Mouse (Mus musculus) embryonic facial prominence, embryonic 10.5 days (tissue): ENCODE results near the gene Mgst3. TPM values are rescaled to one million over a fixed set of nuclear protein-coding genes. Genes with fewer than 3 reads are reported as not detected.

Experiments used
- DNase-seq: peaks from one replicate; pipeline ENCODE4 v3.0.0-alpha.2; 2017; ENCODE audit warnings: low spot score
- H3K27ac ChIP-seq: fragments of 300-500 bp; sonication (generic); replicated peaks from 2 replicates; pipeline ENCODE4 v1.5.1; 2016; ENCODE audit warnings: mild to moderate bottlenecking
- H3K27me3 ChIP-seq: fragments of 300-500 bp; sonication (generic); replicated peaks from 2 replicates; pipeline ENCODE4 v1.6.1; 2016; ENCODE audit warnings: low read depth, mild to moderate bottlenecking; ENCODE audit not compliant: poor library complexity, severe bottlenecking
- H3K36me3 ChIP-seq: fragments of 300-500 bp; sonication (generic); replicated peaks from 2 replicates; pipeline ENCODE4 v1.6.1; 2016; ENCODE audit warnings: mild to moderate bottlenecking, moderate library complexity
- H3K4me1 ChIP-seq: fragments of 300-500 bp; sonication (generic); 2 replicates; pipeline ENCODE4 v1.6.1; 2016
- H3K4me3 ChIP-seq: fragments of 300-500 bp; sonication (generic); 2 replicates; pipeline ENCODE4 v1.5.1; 2016; ENCODE audit warnings: mild to moderate bottlenecking, moderate library complexity
- H3K9me3 ChIP-seq: fragments of 300-500 bp; sonication (generic); 2 replicates; pipeline ENCODE4 v1.6.1; 2016; ENCODE audit warnings: mild to moderate bottlenecking
- WGBS: fragments of 180-500 bp; shearing (Covaris S2); methylation state at CpG from one replicate; pipeline ENCODE4 v1.1.7; 2016; 5-methylcytosine and 5-hydroxymethylcytosine counted together
- polyA plus RNA-seq: library from polyadenylated mRNA; unstranded; fragments of >200 nt; fragmentation: Nextera tagmentation; extraction: Ambion mirVana; gene quantifications from 2 replicates; pipeline ENCODE4 v1.2.1, GENCODE M21; 2016

Gene Mgst3
- polyA plus RNA-seq, result 52.1 and 53.1 TPM in 2 replicates

DNA sequence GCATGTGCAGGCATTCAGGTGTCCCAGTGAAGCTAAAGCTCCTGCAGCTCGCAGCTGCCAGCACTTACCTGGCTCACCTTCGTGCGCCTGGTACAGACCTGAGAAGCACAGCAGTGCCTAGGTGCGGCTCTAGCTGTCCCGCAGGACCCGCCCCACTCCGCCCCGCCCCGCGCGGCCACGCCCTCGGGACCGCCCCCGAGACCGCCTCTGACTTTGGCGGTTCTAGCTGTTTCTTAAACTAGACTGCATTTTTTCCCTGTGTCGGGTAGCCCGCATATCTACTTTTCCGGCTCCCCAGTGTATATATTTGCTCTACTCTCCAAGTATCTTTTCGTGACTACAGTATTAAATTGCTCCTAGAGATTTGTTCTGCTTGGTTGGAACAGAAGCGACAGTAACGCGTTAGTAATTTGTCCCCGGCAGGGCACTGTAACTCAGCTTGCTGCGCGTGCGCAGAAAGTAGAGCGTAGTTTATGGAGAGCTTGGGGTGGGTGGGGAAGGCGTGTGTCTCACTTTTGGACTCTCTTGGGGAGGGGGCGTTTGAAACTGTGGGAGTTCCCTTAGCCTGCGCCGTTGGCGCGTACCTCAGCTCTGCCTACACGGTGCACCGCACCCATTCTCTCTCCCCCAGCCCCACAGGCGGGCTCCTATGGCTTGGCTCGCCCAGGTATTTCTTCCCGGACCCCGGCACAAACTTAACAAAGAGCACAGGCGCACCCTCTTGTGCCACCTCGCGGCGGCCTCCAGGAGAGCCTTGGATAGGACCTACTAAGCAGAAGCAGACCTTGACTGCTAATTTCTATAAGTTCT is at the start of gene Mgst3:
Gene Mgst3, minus strand, starts transcription at position 159 of the 810 bp plus-strand sequence.
- H3K4me3 ChIP-seq, result peak within 1 kb of the TSS; percentile 69
- WGBS, result under 1% methylated on average over 45 of the region's 45 CpGs

DNA sequence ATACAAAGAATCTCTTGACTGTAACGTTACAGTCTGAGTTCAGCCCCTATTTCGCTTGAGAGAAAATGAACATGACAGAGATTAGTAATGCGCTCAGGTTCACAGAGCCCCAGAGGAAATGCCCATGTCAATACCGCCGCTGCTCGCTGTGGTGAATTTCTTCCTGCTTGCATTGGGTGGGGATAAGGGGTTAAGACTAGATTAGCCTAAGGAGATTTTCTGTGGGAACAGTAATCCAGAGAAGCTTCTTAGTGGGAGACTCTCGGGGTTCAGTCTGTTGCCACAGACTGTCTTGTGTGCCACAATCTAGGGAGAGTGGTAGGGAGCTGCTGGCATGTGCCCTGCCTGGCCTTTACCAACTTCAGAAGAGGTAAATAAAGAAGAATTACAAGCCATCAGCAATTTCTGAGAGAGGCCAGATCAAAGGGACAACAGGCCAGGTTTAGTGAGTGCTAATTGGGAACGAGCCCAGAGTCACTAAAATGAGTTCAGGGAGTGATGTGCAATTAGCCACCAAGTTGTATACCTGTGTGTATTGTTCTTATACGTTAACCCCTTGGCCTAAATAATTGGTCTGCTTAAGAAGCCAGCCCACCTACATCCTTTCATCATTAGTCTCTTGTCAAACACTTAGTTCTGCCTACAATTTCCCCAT is 44.7 kb upstream of the Mgst3 start:
- no peaks in the 10 kb centered on the region for H3K4me1 ChIP-seq
- peaks cover 4% of the 10 kb centered on the region; the same call in 1 of the 2 replicates for H3K27me3 ChIP-seq
- H3K27ac ChIP-seq, result no peak overlapping the region
- H3K4me3 ChIP-seq, result no peak overlapping the region
- no peak for DNase-seq
- H3K36me3 ChIP-seq, result no peaks in the 10 kb centered on the region
- no peaks in the 10 kb centered on the region for H3K9me3 ChIP-seq
- WGBS, result 69% methylated on average over 9 of the region's 9 CpGs

More for the DNA sequence above, at the start of gene Mgst3:
- H3K4me1 ChIP-seq, result peaks cover 13% of the 10 kb centered on the region
- H3K36me3 ChIP-seq, result no peaks in the 10 kb centered on the region
- peak within 1 kb of the TSS; percentile 95 for H3K27ac ChIP-seq
- H3K9me3 ChIP-seq, result no peaks in the 10 kb centered on the region
- DNase-seq, result peak; percentile 94
- peaks cover 55% of the 10 kb centered on the region for H3K27me3 ChIP-seq

- DNase-seq, result no peak
- 84% methylated on average over 7 of the region's 7 CpGs for WGBS
- Histone ChIP-seq H3K27me3 (peaks cover 4% of the 10 kb centered on the region; the same call in 1 of the 2 replicates), H3K4me3 (no peak overlapping the region), H3K4me1 (no peaks in the 10 kb centered on the region), H3K36me3 (no peaks in the 10 kb centered on the region), H3K27ac (no peak overlapping the region), H3K9me3 (no peaks in the 10 kb centered on the region)
Observed at GRCm38 (mm10) chr1:167437091-167437490, 43.5 kb upstream of the Mgst3 start.

- peaks cover 3% of the 10 kb centered on the region; the same call in 1 of the 2 replicates for H3K4me1 ChIP-seq
- 88% methylated on average over 7 of the region's 7 CpGs for WGBS
- H3K4me3 ChIP-seq, result no peak overlapping the region
- H3K9me3 ChIP-seq, result no peaks in the 10 kb centered on the region
- no peaks in the 10 kb centered on the region for H3K36me3 ChIP-seq
- DNase-seq, result no peak
- H3K27ac ChIP-seq, result no peak overlapping the region
- peaks cover 4% of the 10 kb centered on the region; the same call in 1 of the 2 replicates for H3K27me3 ChIP-seq
Observed at GRCm38 (mm10) chr1:167436186-167436975, 42.7 kb upstream of the Mgst3 start.

- Histone ChIP-seq H3K9me3 (no peaks in the 10 kb centered on the region), H3K4me1 (peaks cover 6% of the 10 kb centered on the region; the same call in 1 of the 2 replicates), H3K36me3 (no peaks in the 10 kb centered on the region), H3K27ac (no peak overlapping the region), H3K27me3 (peaks cover 4% of the 10 kb centered on the region; the same call in 1 of the 2 replicates), H3K4me3 (no peak overlapping the region)
- no peak for DNase-seq
- WGBS, result 88% methylated on average over 4 of the region's 4 CpGs
Observed at GRCm38 (mm10) chr1:167434931-167435330, 41.3 kb upstream of the Mgst3 start.

GRCm38 (mm10) chr1:167430976-167431676 is 37.5 kb upstream of the Mgst3 start:
- no peak for DNase-seq

GRCm38 (mm10) chr1:167426681-167427080 is 33.0 kb upstream of the Mgst3 start:
- no peaks in the 10 kb centered on the region for H3K36me3 ChIP-seq
- H3K27ac ChIP-seq, result no peak overlapping the region
- no peak overlapping the region for H3K4me3 ChIP-seq
- H3K27me3 ChIP-seq, result no peaks in the 10 kb centered on the region
- DNase-seq, result no peak
- WGBS, result 73% methylated on average over 7 of the region's 7 CpGs
- peaks cover 17% of the 10 kb centered on the region; the same call in 1 of the 2 replicates for H3K4me1 ChIP-seq
- no peaks in the 10 kb centered on the region for H3K9me3 ChIP-seq

More at GRCm38 (mm10) chr1:167430976-167431676, 37.5 kb upstream of the Mgst3 start:
- Histone ChIP-seq H3K36me3 (no peaks in the 10 kb centered on the region), H3K27ac (no peak overlapping the region), H3K4me1 (peaks cover 7% of the 10 kb centered on the region; the same call in 1 of the 2 replicates), H3K9me3 (no peaks in the 10 kb centered on the region), H3K27me3 (peaks cover 4% of the 10 kb centered on the region; the same call in 1 of the 2 replicates), H3K4me3 (no peak overlapping the region)
- WGBS, result 68% methylated on average over 9 of the region's 9 CpGs

DNA sequence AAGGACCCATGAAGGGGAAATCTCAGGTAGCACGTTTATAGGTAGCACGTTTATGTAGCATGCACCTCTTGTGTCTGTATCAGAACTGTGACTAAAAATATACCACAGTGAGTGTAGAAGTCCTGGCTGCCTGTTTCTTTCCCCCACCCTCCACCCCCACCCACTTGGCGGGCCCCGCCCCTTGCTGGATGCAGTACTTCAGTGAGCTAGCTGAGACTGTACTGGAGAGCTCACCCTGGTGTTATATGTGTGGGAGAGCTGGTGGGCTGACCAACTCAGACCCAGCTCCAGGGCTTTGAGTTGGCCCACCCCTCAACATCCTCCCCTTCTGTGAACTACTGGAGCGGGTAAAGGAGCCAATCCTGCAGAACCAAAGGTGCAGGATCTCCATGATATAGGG is 31.9 kb upstream of the Mgst3 start:
- Histone ChIP-seq H3K27me3 (no peaks in the 10 kb centered on the region), H3K36me3 (no peaks in the 10 kb centered on the region), H3K4me1 (0 out of 2 replicates have a peak, but pooled peaks cover 11% of the 10 kb centered on the region), H3K4me3 (no peak overlapping the region), H3K9me3 (no peaks in the 10 kb centered on the region), H3K27ac (no peak overlapping the region)
- WGBS, result 85% methylated on average over 5 of the region's 5 CpGs
- DNase-seq, result no peak

- no peak for DNase-seq
- H3K36me3 ChIP-seq, result no peaks in the 10 kb centered on the region
- no peaks in the 10 kb centered on the region for H3K9me3 ChIP-seq
- H3K4me1 ChIP-seq, result 0 out of 2 replicates have a peak, but pooled peaks cover 11% of the 10 kb centered on the region
- no peak overlapping the region for H3K4me3 ChIP-seq
- H3K27ac ChIP-seq, result no peak overlapping the region
- H3K27me3 ChIP-seq, result no peaks in the 10 kb centered on the region
- WGBS, result 77% methylated on average over 11 of the region's 11 CpGs
Observed at GRCm38 (mm10) chr1:167422501-167423240, 29.0 kb upstream of the Mgst3 start.

- H3K36me3 ChIP-seq, result no peaks in the 10 kb centered on the region
- no peaks in the 10 kb centered on the region for H3K4me1 ChIP-seq
- peaks cover 7% of the 10 kb centered on the region; the same call in 1 of the 2 replicates for H3K27me3 ChIP-seq
- 5% methylated on average over 7 of the region's 7 CpGs for WGBS
- peak; percentile 78 for DNase-seq
- no peaks in the 10 kb centered on the region for H3K9me3 ChIP-seq
- H3K27ac ChIP-seq, result no peak overlapping the region
- no peak overlapping the region for H3K4me3 ChIP-seq
Observed at GRCm38 (mm10) chr1:167414846-167415245, 21.2 kb upstream of the Mgst3 start.

DNA sequence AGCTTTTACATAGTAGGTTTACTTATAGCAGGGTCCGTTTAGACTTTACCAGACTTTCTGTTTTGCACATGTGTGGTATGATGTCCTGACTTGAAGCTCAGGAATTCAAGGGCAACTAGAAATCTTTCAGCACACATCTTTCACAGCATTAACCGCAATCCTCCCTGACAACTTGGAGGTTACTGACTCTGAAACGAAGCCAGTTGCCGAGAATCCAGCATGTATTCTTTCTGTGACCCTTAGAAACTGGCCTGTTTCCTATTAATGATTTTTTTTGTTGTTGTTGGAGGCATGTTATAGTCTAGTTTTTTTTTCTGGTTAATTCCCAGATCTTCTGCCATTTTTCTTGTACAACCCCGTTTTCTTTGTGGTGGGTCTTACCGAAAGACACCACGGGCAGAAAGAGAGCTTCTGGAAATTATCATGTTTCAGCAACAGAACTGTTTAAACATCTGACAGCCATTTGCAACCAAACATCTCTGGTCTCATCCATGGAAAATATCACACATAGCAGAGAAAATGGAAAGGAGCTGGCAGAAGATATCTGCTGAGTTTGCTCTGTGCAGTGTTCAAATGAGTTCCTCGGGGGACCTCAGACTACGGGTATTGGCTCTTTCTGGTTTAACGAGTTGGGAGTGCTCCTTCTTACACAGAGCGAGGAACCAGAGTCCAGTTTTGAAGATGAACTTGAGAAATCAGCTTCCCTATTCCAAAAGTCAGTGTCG is 18.5 kb upstream of the Mgst3 start:
- 73% methylated on average over 12 of the region's 12 CpGs for WGBS
- Histone ChIP-seq H3K27ac (no peak overlapping the region), H3K27me3 (peaks cover 15% of the 10 kb centered on the region; the same call in 1 of the 2 replicates), H3K9me3 (no peaks in the 10 kb centered on the region), H3K4me3 (no peak overlapping the region), H3K4me1 (no peaks in the 10 kb centered on the region), H3K36me3 (no peaks in the 10 kb centered on the region)
- no peak for DNase-seq
